Mouse (Mus musculus) MEL (cell line): ENCODE data around the gene Npffr2.

ENCODE experiments used
- CTCF ChIP-seq, 3 experiments: IDR thresholded peaks in 2 of 3; conservative IDR thresholded peaks in 1 of 3; 2 replicates each; pipeline ENCODE4 v1.5.1; 2011 to 2012; ENCODE audit warnings: low read length in 3 of 3, low read depth in 2 of 3, mild to moderate bottlenecking in 2 of 3, improper control_type of control experiment in 1 of 3, inconsistent platforms in 1 of 3, mixed read lengths in 1 of 3, moderate library complexity in 1 of 3; ENCODE audit not compliant: control insufficient read depth in 1 of 3, insufficient read depth in 1 of 3, poor library complexity in 1 of 3, severe bottlenecking in 1 of 3
- MAFK ChIP-seq: IDR thresholded peaks from 2 replicates; pipeline ENCODE4 v1.6.1; 2011; ENCODE audit warnings: low read depth, mild to moderate bottlenecking, low read length, improper control_type of control experiment, borderline replicate concordance
- NELFE ChIP-seq: IDR thresholded peaks from 2 replicates; pipeline ENCODE4 v1.6.1; 2011; ENCODE audit warnings: low read depth, low read length, improper control_type of control experiment
- TCF12 ChIP-seq: IDR thresholded peaks from 2 replicates; pipeline ENCODE4 v1.6.1; 2014; ENCODE audit warnings: low read depth, mild to moderate bottlenecking, inconsistent platforms, low read length, improper control_type of control experiment, moderate library complexity
- ZMIZ1 ChIP-seq: IDR thresholded peaks from 2 replicates; pipeline ENCODE4 v1.6.1; 2012; ENCODE audit warnings: low read depth, mild to moderate bottlenecking, inconsistent platforms, low read length, improper control_type of control experiment, moderate library complexity

- TF ChIP-seq CTCF (IDR thresholded peaks at IDR 0.05 in 2 of 3, conservative IDR thresholded peaks at IDR 0.05 in 1 of 3; ENCODE audit: control insufficient read depth in 1 of 3, insufficient read depth in 1 of 3, low read depth in 2 of 3, low read length in 3 of 3, poor library complexity in 1 of 3, severe bottlenecking in 1 of 3) = no peak
- no peak for TF ChIP-seq MAFK
- no peak for TF ChIP-seq TCF12
- no peak for TF ChIP-seq ZMIZ1
- no peak for TF ChIP-seq NELFE
Observed at GRCm38 (mm10) chr5:89518641-89519040, 8.6 kb upstream of the Npffr2 start.
